In genomic region chr1:180286081-180286831, GRCm38 (mm10) we compare ENCODE assay signal across 10 mouse cellular contexts. TPM values are rescaled to one million over a fixed set of nuclear protein-coding genes. Genes with fewer than 3 reads are reported as not detected.
DNase-seq lines count a peak whose midpoint lies in the region; ATAC-seq lines count a peak whose summit lies in the region.
"Had no signal": no experiment of that assay in that cellular context is flagged by ENCODE, and none has a peak within 500 bp of the region (broad histone marks: within the 10 kb centered on the region; RNA-seq: fewer than 3 reads in every experiment).

No protein-coding gene starts in this region.

- DNase-seq in adrenal gland, postnatal 14 days, result peak; percentile 52
- DNase-seq in adrenal gland, postnatal 4 days (ENCODE audit: low spot score in 2 of 2), result no peak
- peak; percentile 32 to 54 for DNase-seq in lung, postnatal 4 days
- DNase-seq in lung, postnatal 14 days, result no peak
- peak; percentile 56 for DNase-seq in testis, postnatal 10 days (ENCODE audit: low spot score)
- no peak for DNase-seq in urinary bladder, postnatal 25 days (ENCODE audit: low spot score)
- DNase-seq: cerebellum, postnatal 25 days; lung, postnatal 36 days had no signal

- H3K4me3 ChIP-seq in intestine, embryonic 15.5 days (replicated peaks), result no peak overlapping the region

- peak overlapping the region; percentile 64 for H3K27ac ChIP-seq in intestine, embryonic 15.5 days

- H3K27me3 ChIP-seq in intestine, embryonic 15.5 days (replicated peaks), result no peaks in the 10 kb centered on the region

- H3K4me1 ChIP-seq in intestine, embryonic 15.5 days (replicated peaks), result peaks cover 31% of the 10 kb centered on the region

- 49% methylated on average over 15 of the region's 15 CpGs for WGBS in intestine, embryonic 15.5 days

- H3K9me3 ChIP-seq in intestine, embryonic 15.5 days, result no peaks in the 10 kb centered on the region

- no peaks in the 10 kb centered on the region for H3K36me3 ChIP-seq in intestine, embryonic 15.5 days

- H3K9ac ChIP-seq in intestine, embryonic 15.5 days, result no peak overlapping the region

- H3K4me2 ChIP-seq in intestine, embryonic 15.5 days (replicated peaks), result no peak overlapping the region

- ATAC-seq in intestine, embryonic 15.5 days, result no peak
- no peak for ATAC-seq in megakaryocyte, adult 5-6 weeks (ENCODE audit: poor library complexity, severe bottlenecking)

RNA-seq across cellular contexts. Expression of gene Psen2, which starts 23.0 kb away (rescaled TPM):
- 26.6 and 30.4 TPM in 2 replicates for total RNA-seq in adrenal gland, postnatal 14 days (2021)
- total RNA-seq in adrenal gland, postnatal 4 days (2021), result 10 to 100 TPM; 40.2 to 45.4 TPM
- polyA plus RNA-seq in intestine, embryonic 15.5 days (2015; fragmentation: Nextera tagmentation; extraction: Ambion mirVana), result 16.0 and 21.6 TPM in 2 replicates
- total RNA-seq in megakaryocyte, adult 5-6 weeks (2015), result 14.0 and 17.3 TPM in 2 replicates
- 13.6 and 18.9 TPM in 2 replicates for total RNA-seq in megakaryocyte, adult 5-6 weeks (2017)

RNA-seq across cellular contexts. Expression of gene Itpkb, which starts 44.0 kb away (rescaled TPM):
- 63.9 and 71.4 TPM in 2 replicates for total RNA-seq in adrenal gland, postnatal 14 days (2021)
- 10 to 100 TPM; 73.5 to 77.8 TPM for total RNA-seq in adrenal gland, postnatal 4 days (2021)
- 6.9 and 8.2 TPM in 2 replicates for polyA plus RNA-seq in intestine, embryonic 15.5 days (2015; fragmentation: Nextera tagmentation; extraction: Ambion mirVana)
- total RNA-seq in megakaryocyte, adult 5-6 weeks (2015), result 11.5 and 12.9 TPM in 2 replicates
- 10.9 and 13.6 TPM in 2 replicates for total RNA-seq in megakaryocyte, adult 5-6 weeks (2017)

Comparison
In these comparisons a context has a peak if more than half of its experiments do, and no peak if none do; other contexts are left out.
1. DNase-seq: peak in adrenal gland, postnatal 14 days (single experiment), lung, postnatal 4 days (2 of 2) and testis, postnatal 10 days (single experiment); none in adrenal gland, postnatal 4 days (0 of 2), lung, postnatal 14 days (single experiment) and urinary bladder, postnatal 25 days (single experiment).